Mouse (Mus musculus) gastrocnemius, postnatal 10 days (tissue): ENCODE results near the gene Ddx28. TPM values are rescaled to one million over a fixed set of nuclear protein-coding genes. Genes with fewer than 3 reads are reported as not detected.

Experiments
- DNase-seq: peaks from one replicate; pipeline ENCODE4 v3.0.0; 2021; ENCODE audit warnings: mixed read lengths
- long read RNA-seq, 2 experiments: library from polyadenylated mRNA; stranded (forward); transcript quantifications; one replicate each; pipeline ENCODE4 v2.0.0; 2021
- total RNA-seq, 2 experiments: library from RNA; stranded (reverse); gene quantifications; 2 replicates each; pipeline ENCODE4 v1.2.3; 2021

The Ddx28 gene
- total RNA-seq = 1 to 10 TPM; 8.0 to 8.4 TPM
- long read RNA-seq, experiment 1, transcript Ddx28-201 (1 exons, 2,262 nt) = major isoform, 8 of 8 reads
- long read RNA-seq, experiment 1, partial matches to known transcripts = 0 of 8 reads
- long read RNA-seq, experiment 1, other reads (novel, unspliced or antisense) = 0 of 8 reads
- long read RNA-seq, experiment 2, transcript Ddx28-201 (1 exons, 2,262 nt) = major isoform, 16 of 16 reads
- long read RNA-seq, experiment 2, partial matches to known transcripts = 0 of 16 reads
- long read RNA-seq, experiment 2, other reads (novel, unspliced or antisense) = 0 of 16 reads

- no peak for DNase-seq
Measured at GRCm38 (mm10) chr8:106011643-106011986, at the start of gene Ddx28. Ddx28 (minus strand) TSS chr8:106011882.

GRCm38 (mm10) chr8:106060521-106060920, 48.8 kb upstream of the Ddx28 start:
- no peak for DNase-seq

- peak; percentile 66 for DNase-seq
Measured at GRCm38 (mm10) chr8:106059613-106060371, 48.1 kb upstream of the Ddx28 start.

- DNase-seq = peak; percentile 95
Measured at GRCm38 (mm10) chr8:106058731-106059612, 47.3 kb upstream of the Ddx28 start, which contains the start of gene Nfatc3. Nfatc3 (plus strand) TSS chr8:106058840.

- no peak for DNase-seq
Measured at GRCm38 (mm10) chr8:106056455-106056982, 44.8 kb upstream of the Ddx28 start.

GRCm38 (mm10) chr8:106055038-106055437, 43.4 kb upstream of the Ddx28 start:
- DNase-seq = no peak

GRCm38 (mm10) chr8:106054190-106054811, 42.6 kb upstream of the Ddx28 start:
- DNase-seq = no peak

- DNase-seq = no peak
Measured at GRCm38 (mm10) chr8:106052510-106053089, 40.9 kb upstream of the Ddx28 start.

- DNase-seq = no peak
Measured at GRCm38 (mm10) chr8:106051068-106051467, 39.4 kb upstream of the Ddx28 start.

GRCm38 (mm10) chr8:106049840-106050239, 38.2 kb upstream of the Ddx28 start:
- DNase-seq = no peak

- no peak for DNase-seq
Measured at GRCm38 (mm10) chr8:106047854-106048630, 36.4 kb upstream of the Ddx28 start.

- no peak for DNase-seq
Measured at GRCm38 (mm10) chr8:106046872-106047559, 35.3 kb upstream of the Ddx28 start.

GRCm38 (mm10) chr8:106044151-106044550, 32.5 kb upstream of the Ddx28 start:
- peak; percentile 65 for DNase-seq

- DNase-seq = no peak
Measured at GRCm38 (mm10) chr8:106043055-106043454, 31.4 kb upstream of the Ddx28 start.

GRCm38 (mm10) chr8:106040218-106040617, 28.5 kb upstream of the Ddx28 start:
- DNase-seq = no peak

GRCm38 (mm10) chr8:106039605-106040004, 27.9 kb upstream of the Ddx28 start:
- no peak for DNase-seq

- DNase-seq = no peak
Measured at GRCm38 (mm10) chr8:106038721-106039120, 27.0 kb upstream of the Ddx28 start.

- DNase-seq = peak; percentile 75
Measured at GRCm38 (mm10) chr8:106022483-106022882, 10.8 kb upstream of the Ddx28 start.

- DNase-seq = no peak
Measured at GRCm38 (mm10) chr8:106018039-106018438, 6.4 kb upstream of the Ddx28 start.

- no peak for DNase-seq
Measured at GRCm38 (mm10) chr8:106017130-106017529, 5.4 kb upstream of the Ddx28 start.
